Mouse (Mus musculus) T-cell, adult 2 months (primary cell): ENCODE data around the gene Atg16l2.

Experiments used
- DNase-seq: peaks from one replicate; pipeline ENCODE4 v3.0.0; 2022; ENCODE audit warnings: low spot score

Gene Atg16l2

GRCm38 (mm10) chr7:101301881-101302456, at the start of gene Atg16l2:
Gene Atg16l2 (minus strand): TSS chr7:101302251.
- peak; percentile 99 for DNase-seq

- no peak for DNase-seq
Measured at GRCm38 (mm10) chr7:101349861-101350260, 47.8 kb upstream of the Atg16l2 start.

DNA sequence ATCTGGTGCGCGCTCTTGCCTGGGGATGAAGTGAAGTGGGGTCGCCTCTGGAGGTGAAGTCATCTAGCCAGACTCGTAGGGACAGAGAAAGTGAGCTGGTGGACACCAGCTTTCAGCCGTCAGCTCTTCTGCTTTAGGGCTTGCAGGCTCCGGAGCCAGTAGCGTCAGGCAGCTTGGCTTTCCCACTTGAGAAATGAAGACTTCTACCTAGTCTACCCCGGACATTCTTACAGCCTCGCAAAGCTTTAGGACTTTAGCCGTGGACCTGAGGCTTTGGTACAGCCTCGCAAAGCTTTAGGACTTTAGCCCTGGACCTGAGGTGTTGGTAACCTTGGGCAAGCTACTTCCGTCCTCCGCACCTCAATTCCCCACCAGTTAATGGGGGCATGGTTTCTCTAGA, 46.3 kb upstream of the Atg16l2 start:
- no peak for DNase-seq

- peak; percentile 61 for DNase-seq
Measured at GRCm38 (mm10) chr7:101347767-101348270, 45.8 kb upstream of the Atg16l2 start, which contains the start of gene Arap1. Gene Arap1 (plus strand): TSS chr7:101348067.

GRCm38 (mm10) chr7:101346991-101347390, 44.9 kb upstream of the Atg16l2 start:
- no peak for DNase-seq

- no peak for DNase-seq
Measured at GRCm38 (mm10) chr7:101344892-101345291, 42.8 kb upstream of the Atg16l2 start.

GRCm38 (mm10) chr7:101343135-101343534, 41.1 kb upstream of the Atg16l2 start:
- DNase-seq: no peak

GRCm38 (mm10) chr7:101341405-101341804, 39.4 kb upstream of the Atg16l2 start:
- no peak for DNase-seq

DNA sequence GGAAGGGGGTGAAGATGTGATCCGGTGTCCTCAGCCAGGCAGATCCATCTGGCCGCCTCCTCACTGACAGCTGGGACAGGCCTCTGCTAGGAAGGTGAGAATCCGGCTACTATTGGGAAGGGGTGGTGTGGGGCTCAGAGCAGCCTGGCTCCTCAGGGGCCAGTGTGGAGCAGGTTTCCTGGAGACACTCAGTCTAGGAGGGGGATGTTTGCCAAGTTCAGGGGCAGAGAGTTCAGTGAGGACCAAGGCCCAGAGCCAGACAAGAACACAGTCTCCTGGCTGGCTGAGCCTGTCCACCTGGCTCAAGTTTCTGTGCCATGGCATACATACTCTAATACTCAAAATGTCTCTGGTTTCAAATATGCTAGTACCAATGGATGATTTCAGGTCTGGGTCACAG, 35.4 kb upstream of the Atg16l2 start:
- no peak for DNase-seq

GRCm38 (mm10) chr7:101336686-101337085, 34.6 kb upstream of the Atg16l2 start:
- DNase-seq: no peak

DNA sequence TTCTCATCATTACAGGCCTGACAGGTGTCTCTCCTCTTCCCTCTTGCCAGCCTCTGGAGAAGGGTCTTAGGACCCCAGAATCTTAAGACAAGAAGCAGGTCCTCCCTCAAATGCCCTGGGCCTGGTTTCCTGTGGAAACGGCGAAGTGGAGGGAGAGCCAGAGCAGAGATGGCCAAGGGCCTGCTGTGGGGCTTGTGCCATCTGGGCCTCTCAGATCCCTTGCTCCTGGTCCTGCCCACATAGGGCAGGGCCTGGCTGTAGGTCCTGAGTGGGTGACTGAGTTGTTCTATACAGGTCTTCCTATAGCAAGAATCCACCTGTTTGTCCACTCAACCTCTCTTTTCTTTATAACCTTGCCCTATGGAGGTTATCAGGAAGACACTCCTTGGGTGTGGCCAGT, 33.2 kb upstream of the Atg16l2 start:
- DNase-seq: no peak

GRCm38 (mm10) chr7:101332045-101332831, 30.2 kb upstream of the Atg16l2 start:
- DNase-seq: no peak

DNA sequence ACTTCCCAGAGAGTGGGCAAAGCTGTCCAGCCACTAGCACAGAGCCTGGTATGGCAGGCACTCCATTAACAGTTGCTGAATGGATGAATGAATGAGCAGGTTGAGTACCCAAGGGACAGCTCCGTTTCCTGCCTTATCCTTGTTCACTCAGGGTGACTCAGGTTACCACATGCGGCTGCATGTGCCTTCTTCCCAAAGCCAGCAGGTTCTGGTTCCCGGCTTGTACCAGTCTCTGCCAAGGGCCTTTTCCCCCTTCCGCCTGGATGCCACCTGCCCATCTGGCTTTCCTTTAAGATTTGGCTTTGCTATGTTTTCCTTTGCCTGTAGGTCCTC, 28.8 kb upstream of the Atg16l2 start:
- DNase-seq: no peak

- no peak for DNase-seq
Measured at GRCm38 (mm10) chr7:101330074-101330840, 28.2 kb upstream of the Atg16l2 start.

DNA sequence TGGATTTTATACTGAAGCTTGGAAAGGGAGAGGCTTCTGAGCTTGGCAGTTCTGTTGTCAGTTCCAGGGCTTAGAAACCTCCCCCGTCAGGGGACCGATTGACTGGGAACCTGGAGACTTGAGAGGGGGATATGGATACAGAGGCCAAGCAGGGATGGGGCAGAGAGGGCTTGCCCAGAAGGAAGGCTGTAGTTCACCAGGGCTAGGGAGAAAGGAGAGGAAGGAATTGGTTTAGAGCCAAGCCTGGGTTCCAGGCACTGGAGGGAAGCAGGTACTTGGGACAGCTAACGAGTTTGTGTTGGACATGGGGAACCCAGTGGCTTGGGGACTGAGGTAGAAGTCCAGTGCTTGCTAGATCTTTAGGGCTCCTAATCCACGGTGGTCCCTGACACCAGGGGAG, 27.6 kb upstream of the Atg16l2 start:
- no peak for DNase-seq

GRCm38 (mm10) chr7:101328621-101329158, 26.6 kb upstream of the Atg16l2 start:
- no peak for DNase-seq

GRCm38 (mm10) chr7:101327786-101328185, 25.7 kb upstream of the Atg16l2 start:
- DNase-seq: no peak

DNA sequence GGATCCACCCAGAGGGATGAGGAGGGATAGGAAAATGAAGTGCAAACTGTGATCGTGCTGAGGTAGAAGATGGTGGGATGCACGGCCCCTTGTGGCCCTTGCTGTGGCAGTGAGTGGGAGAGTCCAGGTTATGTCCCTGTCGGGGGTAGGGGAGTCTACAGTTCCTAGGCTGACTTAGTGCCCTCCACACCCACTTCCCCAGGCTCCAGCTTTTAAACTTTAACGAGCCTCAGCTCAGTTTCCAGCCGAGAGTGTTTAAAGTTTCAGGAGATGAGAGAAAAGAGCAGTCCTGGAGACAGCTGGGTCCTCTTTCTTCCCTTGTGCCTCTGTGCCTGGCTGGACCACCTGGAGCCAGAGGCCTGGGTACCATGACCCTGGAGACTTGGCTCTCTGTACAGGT, 25.2 kb upstream of the Atg16l2 start:
- no peak for DNase-seq

GRCm38 (mm10) chr7:101326006-101326405, 24.0 kb upstream of the Atg16l2 start:
- no peak for DNase-seq

DNA sequence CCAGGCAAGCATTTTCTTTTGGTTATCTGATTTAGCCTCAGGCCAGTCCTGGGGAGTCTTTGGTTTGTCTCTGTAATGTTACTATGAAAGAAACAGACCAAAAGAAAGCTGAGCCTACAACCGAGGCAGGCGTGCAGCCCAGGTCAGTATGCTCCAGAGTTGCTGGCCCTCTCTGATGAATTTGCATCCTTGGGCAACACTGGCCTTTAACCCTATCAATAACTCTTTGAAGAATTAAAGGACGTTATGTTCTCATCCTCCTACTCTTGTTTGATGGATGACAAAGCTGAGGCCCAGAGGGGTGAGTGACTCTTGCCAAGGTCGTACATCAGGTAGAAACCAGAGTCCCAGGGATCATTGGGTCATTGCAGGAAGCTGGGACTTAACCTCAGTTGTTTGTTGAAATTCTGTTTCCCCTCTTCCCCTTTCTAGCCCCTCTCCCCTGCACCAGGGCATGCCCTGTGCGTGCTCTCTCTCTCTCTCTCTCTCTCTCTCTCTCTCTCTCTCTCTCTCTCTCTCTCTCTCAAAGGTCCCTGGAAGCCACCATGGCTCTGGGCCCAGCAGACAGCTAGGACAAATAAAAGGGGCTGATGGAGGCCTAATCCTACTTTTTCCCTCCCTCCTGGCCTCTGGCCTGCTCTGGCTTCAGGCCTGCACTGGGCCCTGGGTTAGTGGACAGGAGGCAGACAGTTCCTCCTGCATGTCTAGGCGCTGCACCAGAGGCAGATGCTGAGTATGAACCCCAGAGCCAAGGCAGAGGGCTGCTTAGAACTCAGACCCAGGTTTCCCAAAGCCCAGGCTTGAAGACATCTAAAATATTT, 22.3 kb upstream of the Atg16l2 start:
- no peak for DNase-seq

DNA sequence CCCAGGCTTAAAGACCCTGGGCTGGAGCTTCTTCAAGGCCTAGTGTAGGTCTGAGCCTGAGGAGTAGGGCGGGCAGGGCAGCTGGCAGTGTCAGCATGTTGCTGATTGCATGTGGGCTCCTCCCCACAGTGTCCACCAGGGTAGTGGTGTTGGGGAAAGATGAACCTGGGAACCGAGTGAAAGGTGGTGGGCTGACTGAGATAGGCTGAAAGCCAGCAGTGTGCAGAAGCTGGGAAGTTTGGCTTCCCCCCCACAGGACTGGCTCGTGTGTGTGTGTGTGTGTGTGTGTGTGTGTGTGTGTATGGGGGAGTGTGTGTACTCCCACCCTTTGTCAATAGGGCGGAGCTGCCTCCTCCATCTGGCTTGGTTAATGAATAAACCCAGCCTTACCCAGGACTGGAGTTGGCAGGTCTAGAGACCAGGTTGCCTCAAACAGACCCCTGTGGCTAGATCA, 21.1 kb upstream of the Atg16l2 start:
- no peak for DNase-seq
